Mouse (Mus musculus) large intestine, adult 2 months (tissue): ENCODE results near the gene Gm17555. TPM values are rescaled to one million over a fixed set of nuclear protein-coding genes. Genes with fewer than 3 reads are reported as not detected.

Experiments
- polyA plus RNA-seq: library from polyadenylated mRNA; depleted of rRNA; stranded (reverse); fragments of >200 nt; gene quantifications from 2 replicates; pipeline ENCODE4 v1.2.3, GENCODE M21; 2012; rRNA removed

The Gm17555 gene
- polyA plus RNA-seq, 1 experiment, result not detected

Other genes with a start within 250 kb of the Gm17555 start
- 1.8 and 3.5 TPM in 2 replicates for gene Fgf7, start 180.4 kb upstream of the Gm17555 start, polyA plus RNA-seq
- gene Fam227b, start 63.1 kb upstream of the Gm17555 start, polyA plus RNA-seq, result not detected in 2 replicates
- 2.8 and 2.9 TPM in 2 replicates for gene Dtwd1, start 63.0 kb upstream of the Gm17555 start, polyA plus RNA-seq